Mouse (Mus musculus): ENCODE measurements at regions not wholly inside any gene's neighbourhood (a gene's known extent, or its start where the extent isn't known, plus 50 kb on each side); places are given as distances from the start of the nearest gene placed in this dataset.

DNA sequence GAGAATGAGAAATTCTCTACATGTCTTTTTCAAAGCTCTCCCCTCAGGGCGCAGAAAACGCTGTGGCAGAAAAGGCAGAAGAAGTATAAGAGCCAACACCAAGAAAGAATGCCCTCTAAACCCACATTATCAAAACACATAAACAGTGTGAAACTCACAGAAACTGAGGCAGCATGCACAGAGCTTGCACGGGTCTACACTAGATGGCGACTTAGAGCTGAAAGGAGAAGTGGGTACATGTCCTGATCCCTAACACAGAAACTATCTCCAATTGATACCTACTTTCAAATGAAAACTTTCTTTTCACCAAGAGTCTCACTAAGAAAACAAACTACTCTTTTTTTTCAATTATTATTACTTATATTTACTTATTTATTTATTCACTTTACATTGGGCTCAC is 1057.7 kb upstream of the Acvr2a start:
- TF ChIP-seq CTCF (conservative IDR thresholded peaks at IDR 0.05; ENCODE audit: insufficient read depth, insufficient read length, low read depth, low read length) (no peak), POLR2A (IDR thresholded peaks at IDR 0.05; ENCODE audit: low read depth, low read length) (no peak)

Data from kidney, adult 2 months (tissue).